Mouse (Mus musculus): ENCODE measurements around the gene Olfr742. TPM values are rescaled to one million over a fixed set of nuclear protein-coding genes. Genes with fewer than 3 reads are reported as not detected.

The Olfr742 gene
- not detected in 2 replicates for polyA plus RNA-seq (2015; fragmentation: Nextera tagmentation; extraction: Ambion mirVana)

DNA sequence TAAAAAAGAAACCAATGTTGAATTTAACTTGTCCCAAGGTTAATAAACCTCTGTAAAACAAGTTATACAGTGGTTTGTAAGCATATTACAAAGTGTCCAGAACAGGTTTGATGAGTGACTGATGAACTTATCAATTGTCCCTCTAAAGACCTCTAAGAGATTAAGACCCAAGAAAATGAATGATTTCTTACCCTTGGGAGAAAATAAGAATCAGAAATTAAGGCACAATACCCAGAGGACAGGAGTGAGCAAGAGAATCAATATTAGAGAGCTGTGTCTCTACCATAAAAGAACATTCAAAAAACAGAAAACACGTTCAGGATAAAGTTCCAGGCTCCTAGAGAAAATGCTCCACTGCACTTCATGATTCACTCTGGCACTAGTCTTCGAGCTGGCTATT lies at the start of gene Olfr742:
Gene Olfr742 (plus strand): TSS at position 301 of the 400 bp plus-strand sequence.
- no peak for ATAC-seq (ENCODE audit: low FRiP score, low read depth)
- Histone ChIP-seq H3K27ac (no peak within 1 kb of the TSS), H3K9ac (no peak within 1 kb of the TSS), H3K4me1 (no peaks in the 10 kb centered on the region), H3K9me3 (no peaks in the 10 kb centered on the region), H3K4me2 (replicated peaks) (no peak within 1 kb of the TSS), H3K36me3 (no peaks in the 10 kb centered on the region), H3K4me3 (no peak within 1 kb of the TSS), H3K27me3 (no peaks in the 10 kb centered on the region)
- WGBS = 56% methylated on average over 2 of the region's 2 CpGs

DNA sequence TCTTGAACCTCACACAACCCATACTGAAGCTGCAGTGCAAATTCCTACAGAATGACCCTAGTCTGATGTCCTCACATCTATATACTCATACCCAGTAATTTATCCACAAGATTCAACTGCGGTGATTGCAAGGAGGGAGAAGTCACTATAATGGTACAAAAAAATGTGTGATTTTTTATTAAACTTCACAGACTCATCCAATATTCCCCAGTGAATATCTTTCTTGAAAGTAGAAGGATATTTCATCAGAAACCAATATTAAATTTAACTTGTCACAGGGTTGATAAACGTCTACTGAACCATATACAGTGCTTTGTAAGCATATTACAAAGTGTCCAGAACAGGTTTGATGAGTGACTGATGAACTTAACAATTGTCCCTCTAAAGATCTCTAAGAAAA lies 31.0 kb upstream of the Olfr742 start, which contains the start of gene Olfr741:
Gene Olfr741 (plus strand): TSS at position 301 of the 400 bp plus-strand sequence.
- H3K27me3 ChIP-seq = no peaks in the 10 kb centered on the region
- H3K9ac ChIP-seq = no peak within 1 kb of the TSS
- WGBS = 73% methylated on average over 2 of the region's 2 CpGs
- no peaks in the 10 kb centered on the region for H3K9me3 ChIP-seq
- H3K4me1 ChIP-seq = no peaks in the 10 kb centered on the region
- H3K4me2 ChIP-seq (replicated peaks) = no peak within 1 kb of the TSS
- no peak within 1 kb of the TSS for H3K4me3 ChIP-seq
- no peak for ATAC-seq (ENCODE audit: low FRiP score, low read depth)
- H3K27ac ChIP-seq = no peak within 1 kb of the TSS
- H3K36me3 ChIP-seq = no peaks in the 10 kb centered on the region

DNA sequence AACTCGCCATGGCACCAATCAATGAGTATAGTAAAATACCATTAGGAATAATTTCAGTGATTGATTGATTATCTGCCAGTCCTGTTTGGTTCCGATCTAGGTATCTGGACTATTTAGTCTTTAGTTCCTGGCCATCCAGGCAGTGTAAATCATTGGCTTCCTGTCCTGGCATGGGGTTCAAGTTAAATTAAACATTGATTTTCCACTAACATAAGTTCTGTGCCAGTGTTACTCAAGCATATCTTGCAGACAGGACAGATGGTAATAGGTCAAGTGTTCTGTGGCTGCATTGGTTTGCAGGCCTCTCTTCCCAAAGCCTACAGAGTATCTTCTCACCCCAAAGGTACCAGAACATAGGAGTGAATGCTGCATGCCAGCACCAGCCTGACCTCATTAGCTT lies 25.0 kb upstream of the Olfr742 start:
- ATAC-seq (ENCODE audit: low FRiP score, low read depth) = no peak
- no peaks in the 10 kb centered on the region for H3K4me1 ChIP-seq
- H3K9ac ChIP-seq = no peak overlapping the region
- H3K27me3 ChIP-seq = no peaks in the 10 kb centered on the region
- 66% methylated on average over 2 of the region's 2 CpGs for WGBS
- no peaks in the 10 kb centered on the region; the same call in 1 of the 2 replicates for H3K9me3 ChIP-seq
- H3K4me2 ChIP-seq (replicated peaks) = no peak overlapping the region
- H3K4me3 ChIP-seq = no peak overlapping the region
- H3K27ac ChIP-seq = no peak overlapping the region
- H3K36me3 ChIP-seq = no peaks in the 10 kb centered on the region

DNA sequence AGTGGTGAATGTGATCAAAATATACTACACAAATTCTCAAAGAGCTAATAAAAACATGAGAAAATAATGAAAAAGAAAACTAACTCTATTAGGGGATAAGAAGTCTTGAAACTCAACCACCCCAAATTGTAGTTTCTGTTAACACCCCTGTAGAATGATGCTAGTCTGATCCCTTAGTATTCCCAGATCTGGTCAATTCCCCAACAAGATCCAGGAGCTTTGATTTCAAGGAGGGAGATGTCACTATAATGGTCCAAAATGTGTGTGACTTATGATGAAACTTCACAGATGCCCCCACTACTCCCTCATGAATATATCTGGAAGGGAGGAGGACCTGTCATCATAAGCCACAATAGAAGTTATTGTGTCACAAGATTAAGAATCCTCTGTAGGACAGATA lies 18.1 kb downstream of the Olfr742 start, which contains the start of gene Olfr743:
Gene Olfr743 (plus strand): TSS at position 301 of the 400 bp plus-strand sequence.
- no peak within 1 kb of the TSS for H3K27ac ChIP-seq
- H3K4me2 ChIP-seq (replicated peaks) = no peak within 1 kb of the TSS
- no peak within 1 kb of the TSS for H3K9ac ChIP-seq
- no peaks in the 10 kb centered on the region for H3K27me3 ChIP-seq
- no peak for ATAC-seq (ENCODE audit: low FRiP score, low read depth)
- no peaks in the 10 kb centered on the region for H3K9me3 ChIP-seq
- H3K4me3 ChIP-seq = no peak within 1 kb of the TSS
- H3K36me3 ChIP-seq = no peaks in the 10 kb centered on the region
- H3K4me1 ChIP-seq = no peaks in the 10 kb centered on the region

DNA sequence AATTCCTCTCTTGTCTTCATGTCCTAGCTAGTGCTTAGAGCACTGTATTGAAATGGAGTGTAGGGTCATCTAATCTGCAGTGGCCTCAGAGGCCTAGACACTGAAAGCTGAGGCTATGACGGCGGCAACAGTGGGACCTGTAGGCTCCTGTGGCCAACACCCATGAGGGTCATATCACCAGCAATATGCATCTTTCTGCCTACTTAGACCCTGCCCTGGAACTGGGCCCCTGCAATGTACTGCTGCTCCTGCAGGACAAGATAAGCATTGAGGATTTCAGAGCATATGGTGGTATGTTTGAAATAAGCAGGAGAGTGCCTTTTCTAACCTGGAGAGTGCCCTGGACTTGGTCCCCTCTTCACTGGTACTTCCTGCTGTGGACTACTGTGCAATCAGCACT lies 49.3 kb downstream of the Olfr742 start:
- Histone ChIP-seq H3K9ac (no peak overlapping the region), H3K4me1 (no peaks in the 10 kb centered on the region), H3K36me3 (no peaks in the 10 kb centered on the region), H3K27me3 (no peaks in the 10 kb centered on the region), H3K4me2 (replicated peaks) (no peak overlapping the region), H3K9me3 (0 out of 2 replicates have a peak, but pooled peaks cover 7% of the 10 kb centered on the region), H3K4me3 (no peak overlapping the region), H3K27ac (no peak overlapping the region)
- WGBS = 90% methylated on average over 2 of the region's 2 CpGs
- no peak for ATAC-seq (ENCODE audit: low FRiP score, low read depth)

Other genes starting within 250 kb of the Olfr742 start
- gene Olfr732, start 219.4 kb upstream of the Olfr742 start, polyA plus RNA-seq (2015; fragmentation: Nextera tagmentation; extraction: Ambion mirVana) = not detected in 2 replicates
- not detected in 2 replicates for gene Olfr733, start 202.1 kb upstream of the Olfr742 start, polyA plus RNA-seq (2015; fragmentation: Nextera tagmentation; extraction: Ambion mirVana)
- not detected in 2 replicates for gene Olfr734, start 176.8 kb upstream of the Olfr742 start, polyA plus RNA-seq (2015; fragmentation: Nextera tagmentation; extraction: Ambion mirVana)
- not detected in 2 replicates for gene Olfr735, start 154.7 kb upstream of the Olfr742 start, polyA plus RNA-seq (2015; fragmentation: Nextera tagmentation; extraction: Ambion mirVana)
- gene Tlr11, start 145.7 kb upstream of the Olfr742 start, polyA plus RNA-seq (2015; fragmentation: Nextera tagmentation; extraction: Ambion mirVana) = not detected in 2 replicates
- not detected in 2 replicates for gene Olfr736, start 122.4 kb upstream of the Olfr742 start, polyA plus RNA-seq (2015; fragmentation: Nextera tagmentation; extraction: Ambion mirVana)
- gene Olfr738, start 96.0 kb upstream of the Olfr742 start, polyA plus RNA-seq (2015; fragmentation: Nextera tagmentation; extraction: Ambion mirVana) = not detected in 2 replicates
- not detected in 2 replicates for gene Olfr739, start 85.0 kb upstream of the Olfr742 start, polyA plus RNA-seq (2015; fragmentation: Nextera tagmentation; extraction: Ambion mirVana)
- not detected in 2 replicates for gene Olfr740, start 58.1 kb upstream of the Olfr742 start, polyA plus RNA-seq (2015; fragmentation: Nextera tagmentation; extraction: Ambion mirVana)
- gene Olfr741, start 30.9 kb upstream of the Olfr742 start, polyA plus RNA-seq (2015; fragmentation: Nextera tagmentation; extraction: Ambion mirVana) = not detected in 2 replicates
- not detected in 2 replicates for gene Olfr743, start 18.2 kb downstream of the Olfr742 start, polyA plus RNA-seq (2015; fragmentation: Nextera tagmentation; extraction: Ambion mirVana)
- not detected in 2 replicates for gene Olfr744, start 111.3 kb downstream of the Olfr742 start, polyA plus RNA-seq (2015; fragmentation: Nextera tagmentation; extraction: Ambion mirVana)
- gene Olfr745, start 135.8 kb downstream of the Olfr742 start, polyA plus RNA-seq (2015; fragmentation: Nextera tagmentation; extraction: Ambion mirVana) = not detected in 2 replicates
- not detected in 2 replicates for gene Olfr746, start 143.5 kb downstream of the Olfr742 start, polyA plus RNA-seq (2015; fragmentation: Nextera tagmentation; extraction: Ambion mirVana)
- not detected in 2 replicates for gene Olfr747, start 189.6 kb downstream of the Olfr742 start, polyA plus RNA-seq (2015; fragmentation: Nextera tagmentation; extraction: Ambion mirVana)
- gene Olfr748, start 203.8 kb downstream of the Olfr742 start, polyA plus RNA-seq (2015; fragmentation: Nextera tagmentation; extraction: Ambion mirVana) = not detected in 2 replicates
- not detected in 2 replicates for gene Olfr749, start 241.5 kb downstream of the Olfr742 start, polyA plus RNA-seq (2015; fragmentation: Nextera tagmentation; extraction: Ambion mirVana)